Mouse (Mus musculus) hindbrain, embryonic 14.5 days (tissue): ENCODE measurements around the gene BC067074. TPM values are rescaled to one million over a fixed set of nuclear protein-coding genes. Genes with fewer than 3 reads are reported as not detected.

Source experiments
- ATAC-seq: fragments of 200-750 bp; cut with Nextera tagmentation; 2 replicates; pipeline ENCODE4 v1.8.0; 2017; ENCODE audit warnings: moderate number of reproducible peaks, mild to moderate bottlenecking, moderate TSS enrichment, moderate library complexity; ENCODE audit not compliant: low FRiP score
- DNase-seq: peaks from one replicate; pipeline ENCODE4 v3.0.0-alpha.2; 2015; ENCODE audit warnings: low spot score
- H3K27ac ChIP-seq: fragments of 300-500 bp; sonication (generic); 2 replicates; pipeline ENCODE4 v1.5.1; 2014; ENCODE audit warnings: mild to moderate bottlenecking, moderate library complexity
- H3K27me3 ChIP-seq: fragments of 300-500 bp; sonication (generic); 2 replicates; pipeline ENCODE4 v1.6.1; 2014; ENCODE audit warnings: mild to moderate bottlenecking, low read length, mixed read lengths; ENCODE audit not compliant: control insufficient read depth, insufficient read depth
- H3K36me3 ChIP-seq: fragments of 300-500 bp; sonication (generic); replicated peaks from 2 replicates; pipeline ENCODE4 v1.6.1; 2014; ENCODE audit not compliant: control insufficient read depth, insufficient read depth
- H3K4me1 ChIP-seq: fragments of 300-500 bp; sonication (generic); replicated peaks from 2 replicates; pipeline ENCODE4 v1.6.1; 2014; ENCODE audit warnings: antibody characterized with exemption, low read length, mixed read lengths; ENCODE audit not compliant: control insufficient read depth, insufficient read depth
- H3K4me2 ChIP-seq: fragments of 300-500 bp; sonication (generic); replicated peaks from 2 replicates; pipeline ENCODE4 v1.6.1; 2014; ENCODE audit warnings: mild to moderate bottlenecking, moderate library complexity
- H3K4me3 ChIP-seq: fragments of 300-500 bp; sonication (generic); replicated peaks from 2 replicates; pipeline ENCODE4 v1.5.1; 2014; ENCODE audit warnings: mild to moderate bottlenecking, low read length
- H3K9ac ChIP-seq: fragments of 300-500 bp; sonication (generic); 2 replicates; pipeline ENCODE4 v1.6.1; 2014
- H3K9me3 ChIP-seq: fragments of 300-500 bp; sonication (generic); 2 replicates; pipeline ENCODE4 v1.6.1; 2016; ENCODE audit warnings: low read length; ENCODE audit not compliant: control insufficient read depth
- WGBS: fragments of 180-500 bp; shearing (Covaris S2); extraction: QIAGEN DNeasy Blood & Tissue Kit; methylation state at CpG from one replicate; pipeline ENCODE4 v1.1.7; 2014; 5-methylcytosine and 5-hydroxymethylcytosine counted together
- polyA plus RNA-seq: library from polyadenylated mRNA; unstranded; fragments of >200 nt; fragmentation: Nextera tagmentation; extraction: Ambion mirVana; gene quantifications from 2 replicates; pipeline ENCODE4 v1.2.1, GENCODE M21; 2014

The BC067074 gene
- polyA plus RNA-seq, 1 experiment from 2014 or later: 1.0 TPM

GRCm38 (mm10) chr13:113267204-113267603 is 25.8 kb upstream of the BC067074 start:
- Histone ChIP-seq H3K27ac (no peak overlapping the region), H3K9ac (no peak overlapping the region), H3K9me3 (no peaks in the 10 kb centered on the region), H3K4me1 (no peaks in the 10 kb centered on the region), H3K4me2 (no peak overlapping the region), H3K4me3 (no peak overlapping the region), H3K36me3 (no peaks in the 10 kb centered on the region), H3K27me3 (0 out of 2 replicates have a peak, but pooled peaks cover 3% of the 10 kb centered on the region)
- no peak for ATAC-seq
- WGBS: 82% methylated on average over 3 of the region's 3 CpGs
- no peak for DNase-seq

DNA sequence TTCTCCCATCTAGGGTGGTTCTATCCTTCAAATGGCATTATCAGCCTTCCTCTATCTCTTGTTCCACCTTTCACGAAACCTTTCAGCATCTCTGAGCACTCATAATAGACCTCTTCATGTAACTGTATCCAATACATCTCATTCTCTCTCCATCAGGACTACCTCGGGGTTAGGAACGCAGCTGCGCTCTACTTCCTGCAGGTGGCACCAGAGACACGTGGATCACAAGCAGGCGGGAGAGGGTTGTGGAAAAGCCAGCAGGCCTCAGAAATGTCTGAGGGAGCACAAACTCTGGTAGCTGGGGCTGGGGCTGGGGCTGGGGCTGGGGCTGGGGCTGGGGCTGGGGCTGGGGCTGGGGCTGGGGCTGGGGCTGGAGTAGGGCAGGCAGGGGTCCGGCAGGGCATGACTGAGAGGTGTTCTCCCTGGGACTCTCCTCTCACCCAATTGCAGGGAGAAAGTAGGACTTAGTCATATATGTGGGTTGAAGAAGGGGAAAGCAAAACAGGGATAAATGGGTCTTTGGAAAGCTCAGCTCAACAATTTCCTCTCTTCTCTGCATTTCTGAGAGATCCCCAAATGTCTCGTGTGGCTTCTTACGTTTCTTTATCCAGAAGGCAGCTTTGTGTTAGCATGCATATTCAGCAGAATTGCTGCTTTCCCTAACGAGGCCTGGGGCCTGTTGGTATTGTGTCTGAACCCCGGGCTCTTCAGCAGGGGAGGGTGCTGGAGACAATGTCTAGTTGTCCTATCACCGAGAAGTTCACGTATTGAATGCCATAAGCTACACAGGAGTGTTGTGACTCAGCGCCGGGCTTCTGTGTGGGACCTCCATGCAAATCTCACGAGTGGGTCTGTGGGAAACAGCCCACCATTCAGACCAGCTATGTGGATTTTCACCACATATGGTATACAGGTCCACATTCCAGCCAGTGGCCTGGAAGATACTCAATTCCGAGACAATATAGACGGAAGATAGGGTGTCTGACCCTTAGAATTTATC is 22.9 kb upstream of the BC067074 start:
- ATAC-seq (peak; percentile 88; the same call in 1 of the 2 replicates), DNase-seq (peak; percentile 88)
- Histone ChIP-seq H3K4me2 (no peak overlapping the region), H3K27ac (no peak overlapping the region), H3K4me3 (no peak overlapping the region), H3K27me3 (0 out of 2 replicates have a peak, but pooled peaks cover 3% of the 10 kb centered on the region), H3K36me3 (no peaks in the 10 kb centered on the region), H3K9ac (no peak overlapping the region), H3K9me3 (no peaks in the 10 kb centered on the region), H3K4me1 (no peaks in the 10 kb centered on the region)
- WGBS: 44% methylated on average over 18 of the region's 18 CpGs

DNA sequence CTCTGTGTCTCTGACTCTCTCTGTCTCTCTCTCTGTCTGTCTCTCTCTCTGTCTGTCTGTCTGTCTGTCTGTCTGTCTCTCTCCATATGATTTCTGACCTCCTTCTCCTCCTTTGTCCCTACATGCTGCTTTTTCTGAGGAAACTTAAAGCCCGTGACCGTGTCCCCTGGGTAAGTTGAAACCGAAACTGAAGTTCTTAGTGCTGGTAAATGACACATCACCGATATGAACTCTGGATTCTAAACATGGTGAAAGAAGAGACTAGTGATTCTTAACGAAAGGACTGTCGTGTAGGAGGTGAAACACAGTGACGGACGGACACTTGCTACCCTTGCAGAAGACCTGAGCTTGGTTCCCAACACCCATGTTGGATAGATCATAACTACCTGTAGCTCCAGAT is 21.8 kb upstream of the BC067074 start:
- no peaks in the 10 kb centered on the region for H3K36me3 ChIP-seq
- H3K9me3 ChIP-seq: no peaks in the 10 kb centered on the region
- H3K27me3 ChIP-seq: no peaks in the 10 kb centered on the region
- H3K4me3 ChIP-seq: no peak overlapping the region
- H3K9ac ChIP-seq: no peak overlapping the region
- DNase-seq (no peak), ATAC-seq (no peak)
- H3K27ac ChIP-seq: no peak overlapping the region
- 93% methylated on average over 8 of the region's 8 CpGs for WGBS
- no peaks in the 10 kb centered on the region for H3K4me1 ChIP-seq
- H3K4me2 ChIP-seq: no peak overlapping the region

DNA sequence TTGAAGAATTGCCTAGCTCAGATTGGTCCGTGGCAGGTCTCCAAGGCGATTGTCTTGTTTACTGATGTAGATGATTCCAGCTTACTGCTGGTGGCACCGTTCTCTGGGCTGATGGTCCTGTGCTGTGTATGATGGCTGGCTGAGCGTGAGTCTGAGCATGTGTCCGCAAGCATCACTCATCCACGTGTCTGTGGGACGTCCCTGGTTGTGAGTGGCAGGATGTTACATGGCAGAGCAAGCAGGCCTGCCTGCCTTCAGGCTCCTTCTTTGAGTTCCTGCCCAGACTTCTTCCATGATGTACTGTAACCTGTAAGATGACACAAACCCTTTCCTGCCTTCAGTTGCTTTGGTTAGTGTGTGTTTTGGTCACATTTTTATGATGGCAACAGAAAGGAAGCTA is 5.8 kb upstream of the BC067074 start:
- no peak for DNase-seq
- Histone ChIP-seq H3K4me3 (no peak overlapping the region), H3K4me1 (no peaks in the 10 kb centered on the region), H3K27ac (no peak overlapping the region), H3K27me3 (no peaks in the 10 kb centered on the region; the same call in 1 of the 2 replicates), H3K36me3 (no peaks in the 10 kb centered on the region), H3K4me2 (no peak overlapping the region), H3K9me3 (no peaks in the 10 kb centered on the region), H3K9ac (no peak overlapping the region)
- WGBS: 87% methylated on average over 7 of the region's 7 CpGs
- ATAC-seq: no peak

DNA sequence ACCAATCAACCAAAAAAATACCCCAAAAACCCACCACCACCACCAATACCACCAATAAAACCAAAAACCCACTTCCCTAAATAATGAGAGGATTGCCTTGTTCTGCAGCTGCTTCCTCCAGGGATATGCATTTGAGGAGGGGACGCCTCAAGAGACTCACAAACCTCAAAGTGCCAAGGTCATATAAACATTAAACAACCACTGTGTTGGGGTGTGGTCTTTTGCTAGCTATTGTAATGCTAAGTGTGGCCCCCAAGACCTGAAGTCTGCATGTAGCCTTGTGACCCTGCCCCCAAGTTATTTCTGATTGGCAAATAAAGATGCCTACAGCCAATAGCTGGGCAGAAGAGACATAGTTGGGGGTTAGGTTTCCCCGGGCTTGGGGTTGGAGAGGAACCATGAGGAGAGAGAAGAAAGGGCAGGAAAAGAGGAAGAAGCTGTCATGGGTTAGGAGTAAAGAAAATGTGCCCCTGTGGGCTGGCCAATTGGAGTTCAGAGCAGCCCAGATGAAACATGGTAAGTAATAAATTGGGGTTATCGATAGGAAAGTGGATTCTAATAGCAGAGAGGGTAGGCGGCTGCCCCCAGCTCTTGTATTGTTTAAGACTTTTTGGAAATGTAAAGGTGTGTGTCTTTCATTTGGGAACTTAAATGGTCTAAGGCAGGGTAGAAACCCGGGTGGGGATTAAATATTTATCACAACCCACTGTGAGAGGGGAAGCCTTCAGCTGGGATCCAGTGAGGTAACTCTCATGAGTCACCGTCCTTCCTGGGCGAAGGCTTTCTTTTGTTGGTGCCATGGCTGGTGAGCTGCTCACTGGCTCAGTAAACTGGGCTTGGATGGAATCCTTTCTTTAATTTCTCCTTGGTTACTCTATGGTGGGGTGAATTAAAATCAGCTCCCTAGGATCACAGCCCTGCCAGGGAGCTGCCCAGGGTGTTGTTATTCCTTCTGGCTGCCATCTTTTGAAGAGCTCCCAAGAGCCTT is 4.5 kb upstream of the BC067074 start:
- WGBS: 85% methylated on average over 7 of the region's 7 CpGs
- Histone ChIP-seq H3K27me3 (peaks cover 11% of the 10 kb centered on the region), H3K9ac (no peak overlapping the region), H3K27ac (peak overlapping the region; percentile 55), H3K4me3 (no peak overlapping the region), H3K4me1 (no peaks in the 10 kb centered on the region), H3K9me3 (no peaks in the 10 kb centered on the region), H3K36me3 (no peaks in the 10 kb centered on the region), H3K4me2 (no peak overlapping the region)
- ATAC-seq (no peak), DNase-seq (no peak)

- H3K4me2 ChIP-seq: no peak overlapping the region
- H3K4me1 ChIP-seq: no peaks in the 10 kb centered on the region
- no peaks in the 10 kb centered on the region for H3K9me3 ChIP-seq
- peaks cover 24% of the 10 kb centered on the region for H3K27me3 ChIP-seq
- H3K27ac ChIP-seq: no peak overlapping the region; the same call in 1 of the 2 replicates
- H3K36me3 ChIP-seq: no peaks in the 10 kb centered on the region
- peak; percentile 43; the same call in 1 of the 2 replicates for ATAC-seq
- DNase-seq: no peak
- no peak overlapping the region for H3K4me3 ChIP-seq
- H3K9ac ChIP-seq: no peak overlapping the region
- WGBS: 57% methylated on average over 4 of the region's 4 CpGs
Observed at GRCm38 (mm10) chr13:113289760-113290159, 3.2 kb upstream of the BC067074 start.

- Histone ChIP-seq H3K4me2 (no peak overlapping the region), H3K27ac (no peak overlapping the region), H3K27me3 (peaks cover 25% of the 10 kb centered on the region), H3K36me3 (no peaks in the 10 kb centered on the region), H3K4me3 (no peak overlapping the region), H3K4me1 (no peaks in the 10 kb centered on the region), H3K9me3 (no peaks in the 10 kb centered on the region), H3K9ac (no peak overlapping the region)
- 77% methylated on average over 8 of the region's 8 CpGs for WGBS
- DNase-seq (no peak), ATAC-seq (no peak)
Observed at GRCm38 (mm10) chr13:113292001-113292400, 958 bp upstream of the BC067074 start.

- H3K9ac ChIP-seq: no peak overlapping the region
- no peaks in the 10 kb centered on the region for H3K36me3 ChIP-seq
- no peaks in the 10 kb centered on the region for H3K9me3 ChIP-seq
- peak overlapping the region; percentile 92 for H3K4me2 ChIP-seq
- peak overlapping the region; percentile 60 for H3K4me3 ChIP-seq
- DNase-seq: no peak
- 68% methylated on average over 11 of the region's 11 CpGs for WGBS
- H3K27ac ChIP-seq: no peak overlapping the region
- H3K27me3 ChIP-seq: peaks cover 25% of the 10 kb centered on the region
- no peak for ATAC-seq
- no peaks in the 10 kb centered on the region for H3K4me1 ChIP-seq
Observed at GRCm38 (mm10) chr13:113293707-113294432, 911 bp downstream of the BC067074 start.
